Mouse (Mus musculus): ENCODE data around the gene Thap12.

GRCm38 (mm10) chr7:98690831-98691230, 12.1 kb upstream of the Thap12 start:
- no peak for TF ChIP-seq POLR2A (IDR thresholded peaks at IDR 0.05; ENCODE audit: low read depth, low read length)
- no peak for TF ChIP-seq CTCF (IDR thresholded peaks at IDR 0.05; ENCODE audit: extremely low read depth, insufficient read depth, insufficient read length, insufficient replicate concordance)

All from spleen, adult 2 months (tissue).